Mouse (Mus musculus) C2C12 (cell line): ENCODE measurements at regions not wholly inside any gene's neighbourhood (a gene's known extent, or its start where the extent isn't known, plus 50 kb on each side); places are given as distances from the start of the nearest gene placed in this dataset.

Source experiments
- CTCF ChIP-seq: IDR thresholded peaks from one replicate; pipeline ENCODE4 v1.5.1; 2011; ENCODE audit not compliant: control insufficient read depth, insufficient read depth, insufficient read length
- MAX ChIP-seq: IDR thresholded peaks from one replicate; pipeline ENCODE4 v1.6.1; 2011; ENCODE audit warnings: mild to moderate bottlenecking, control low read depth
- USF1 ChIP-seq: IDR thresholded peaks from one replicate; pipeline ENCODE4 v1.6.1; 2011; ENCODE audit warnings: low read depth, mild to moderate bottlenecking, control low read depth, moderate library complexity

DNA sequence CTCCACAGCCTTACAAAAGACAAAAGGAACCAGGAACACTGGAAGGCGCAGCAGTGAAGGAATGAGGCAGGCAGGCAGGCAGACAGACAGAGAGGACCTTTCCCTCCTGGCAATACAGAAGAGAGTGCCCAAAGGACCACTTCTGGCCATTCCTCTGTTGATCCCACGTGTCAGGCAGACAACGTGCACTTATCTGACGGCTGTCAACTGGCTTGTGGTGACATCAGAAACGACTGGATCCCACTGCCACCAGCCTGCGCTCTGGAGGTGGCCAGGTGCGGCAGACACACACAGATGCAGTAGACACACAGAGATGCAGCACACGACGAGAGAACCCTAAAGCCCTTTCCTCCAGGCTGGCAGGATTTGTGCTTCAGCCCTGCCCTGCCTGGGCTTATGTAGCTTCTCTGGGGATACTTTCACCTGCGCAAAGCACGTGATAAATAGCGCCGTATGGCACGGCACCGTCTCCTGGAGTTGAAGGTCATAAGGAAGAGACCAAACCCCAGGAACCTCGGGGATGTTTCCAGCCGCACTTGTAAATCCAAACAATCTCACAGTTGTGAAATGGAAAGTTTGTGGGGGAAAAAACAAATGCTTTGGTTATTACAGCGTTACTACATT is 116.6 kb downstream of the Lmo4 start:
- TF ChIP-seq CTCF (no peak), MAX (no peak), USF1 (no peak)
